Mouse (Mus musculus): ENCODE measurements around the gene Pfn1. TPM values are rescaled to one million over a fixed set of nuclear protein-coding genes. Genes with fewer than 3 reads are reported as not detected.

Pfn1 gene
- total and polyA plus RNA-seq, 2 experiments from 2014 or later, result 460 to 634 TPM

GRCm38 (mm10) chr11:70615516-70616093, 38.8 kb downstream of the Pfn1 start, which contains the start of gene 4930544D05Rik:
4930544D05Rik (plus strand) TSS chr11:70615848.
- peak within 1 kb of the TSS; percentile 35 for H3K9ac ChIP-seq (replicated peaks; ENCODE audit: low read length)
- ATAC-seq (0 out of 2 replicates have a peak, but pooled peaks have one; percentile 27), DNase-seq (ENCODE audit: low spot score) (peak; percentile 10)

GRCm38 (mm10) chr11:70615074-70615473, 39.4 kb downstream of the Pfn1 start:
- peak; percentile 42 for DNase-seq (ENCODE audit: low spot score)
- H3K9me3 ChIP-seq (ENCODE audit: low read length), result no peaks in the 10 kb centered on the region
- no peak overlapping the region for H3K27ac ChIP-seq
- peak overlapping the region; percentile 35 for H3K9ac ChIP-seq (replicated peaks; ENCODE audit: low read length)
- H3K4me1 ChIP-seq (ENCODE audit: insufficient read depth, low read length), result peaks cover 6% of the 10 kb centered on the region
- no peaks in the 10 kb centered on the region for H3K27me3 ChIP-seq (ENCODE audit: insufficient read depth, low read length)
- peak overlapping the region; percentile 54 for H3K4me2 ChIP-seq (ENCODE audit: low read depth, low read length)
- WGBS, result 5% methylated on average over 17 of the region's 17 CpGs
- H3K36me3 ChIP-seq (ENCODE audit: insufficient read depth, low read length), result peaks cover 27% of the 10 kb centered on the region
- peak; percentile 46; the same call in 1 of the 2 replicates for ATAC-seq
- peak overlapping the region; percentile 20 for H3K4me3 ChIP-seq (ENCODE audit: low read length)
- TF ChIP-seq CTCF (IDR thresholded peaks at IDR 0.05; ENCODE audit: low read depth), result peak; percentile 42

More at GRCm38 (mm10) chr11:70615516-70616093, 38.8 kb downstream of the Pfn1 start, which contains the start of gene 4930544D05Rik:
- Histone ChIP-seq H3K27me3 (ENCODE audit: insufficient read depth, low read length) (no peaks in the 10 kb centered on the region), H3K9me3 (ENCODE audit: low read length) (no peaks in the 10 kb centered on the region), H3K4me1 (ENCODE audit: insufficient read depth, low read length) (peaks cover 6% of the 10 kb centered on the region), H3K36me3 (ENCODE audit: insufficient read depth, low read length) (peaks cover 24% of the 10 kb centered on the region), H3K4me3 (ENCODE audit: low read length) (peak within 1 kb of the TSS; percentile 20), H3K27ac (no peak within 1 kb of the TSS), H3K4me2 (ENCODE audit: low read depth, low read length) (peak within 1 kb of the TSS; percentile 54)
- TF ChIP-seq CTCF (IDR thresholded peaks at IDR 0.05; ENCODE audit: low read depth), result no peak
- WGBS, result 20% methylated on average over 21 of the region's 21 CpGs

GRCm38 (mm10) chr11:70612505-70612904, 41.9 kb downstream of the Pfn1 start:
- ATAC-seq, result no peak
- Histone ChIP-seq H3K27ac (no peak overlapping the region), H3K9ac (replicated peaks; ENCODE audit: low read length) (no peak overlapping the region), H3K4me3 (ENCODE audit: low read length) (no peak overlapping the region), H3K4me2 (ENCODE audit: low read depth, low read length) (no peak overlapping the region), H3K9me3 (ENCODE audit: low read length) (no peaks in the 10 kb centered on the region), H3K27me3 (ENCODE audit: insufficient read depth, low read length) (no peaks in the 10 kb centered on the region), H3K36me3 (ENCODE audit: insufficient read depth, low read length) (peaks cover 43% of the 10 kb centered on the region), H3K4me1 (ENCODE audit: insufficient read depth, low read length) (peaks cover 6% of the 10 kb centered on the region)
- no peak for DNase-seq (ENCODE audit: low spot score)
- no peak for TF ChIP-seq CTCF (IDR thresholded peaks at IDR 0.05; ENCODE audit: low read depth)
- WGBS, result 79% methylated on average over 7 of the region's 7 CpGs

GRCm38 (mm10) chr11:70610752-70611151, 43.7 kb downstream of the Pfn1 start:
- no peak overlapping the region for H3K4me3 ChIP-seq (ENCODE audit: low read length)
- peaks cover 58% of the 10 kb centered on the region for H3K36me3 ChIP-seq (ENCODE audit: insufficient read depth, low read length)
- no peaks in the 10 kb centered on the region for H3K9me3 ChIP-seq (ENCODE audit: low read length)
- H3K4me2 ChIP-seq (ENCODE audit: low read depth, low read length), result no peak overlapping the region
- H3K27me3 ChIP-seq (ENCODE audit: insufficient read depth, low read length), result no peaks in the 10 kb centered on the region
- peak; percentile 37 for TF ChIP-seq CTCF (IDR thresholded peaks at IDR 0.05; ENCODE audit: low read depth)
- H3K27ac ChIP-seq, result no peak overlapping the region
- peak; percentile 10 for DNase-seq (ENCODE audit: low spot score)
- peaks cover 6% of the 10 kb centered on the region for H3K4me1 ChIP-seq (ENCODE audit: insufficient read depth, low read length)
- H3K9ac ChIP-seq (replicated peaks; ENCODE audit: low read length), result no peak overlapping the region
- ATAC-seq, result no peak
- WGBS, result 80% methylated on average over 4 of the region's 4 CpGs

GRCm38 (mm10) chr11:70608381-70609066, 45.9 kb downstream of the Pfn1 start:
- H3K4me1 ChIP-seq (ENCODE audit: insufficient read depth, low read length), result no peaks in the 10 kb centered on the region
- H3K4me2 ChIP-seq (ENCODE audit: low read depth, low read length), result no peak overlapping the region
- peaks cover 76% of the 10 kb centered on the region for H3K36me3 ChIP-seq (ENCODE audit: insufficient read depth, low read length)
- H3K27ac ChIP-seq, result no peak overlapping the region
- H3K9ac ChIP-seq (replicated peaks; ENCODE audit: low read length), result no peak overlapping the region
- H3K4me3 ChIP-seq (ENCODE audit: low read length), result no peak overlapping the region
- ATAC-seq (no peak), DNase-seq (ENCODE audit: low spot score) (peak; percentile 34)
- no peaks in the 10 kb centered on the region for H3K27me3 ChIP-seq (ENCODE audit: insufficient read depth, low read length)
- peak; percentile 49 for TF ChIP-seq CTCF (IDR thresholded peaks at IDR 0.05; ENCODE audit: low read depth)
- H3K9me3 ChIP-seq (ENCODE audit: low read length), result no peaks in the 10 kb centered on the region
- WGBS, result 84% methylated on average over 26 of the region's 26 CpGs

- ATAC-seq (no peak), DNase-seq (ENCODE audit: low spot score) (no peak)
- WGBS, result 92% methylated on average over 9 of the region's 9 CpGs
- Histone ChIP-seq H3K9ac (replicated peaks; ENCODE audit: low read length) (no peak overlapping the region), H3K4me2 (ENCODE audit: low read depth, low read length) (no peak overlapping the region), H3K27me3 (ENCODE audit: insufficient read depth, low read length) (no peaks in the 10 kb centered on the region), H3K4me1 (ENCODE audit: insufficient read depth, low read length) (no peaks in the 10 kb centered on the region), H3K36me3 (ENCODE audit: insufficient read depth, low read length) (peaks cover 72% of the 10 kb centered on the region), H3K4me3 (ENCODE audit: low read length) (no peak overlapping the region), H3K27ac (no peak overlapping the region), H3K9me3 (ENCODE audit: low read length) (no peaks in the 10 kb centered on the region)
- no peak for TF ChIP-seq CTCF (IDR thresholded peaks at IDR 0.05; ENCODE audit: low read depth)
Measured at GRCm38 (mm10) chr11:70607611-70608010, 46.8 kb downstream of the Pfn1 start.

GRCm38 (mm10) chr11:70606717-70607116, 47.7 kb downstream of the Pfn1 start:
- H3K27me3 ChIP-seq (ENCODE audit: insufficient read depth, low read length), result no peaks in the 10 kb centered on the region
- DNase-seq (ENCODE audit: low spot score), result no peak
- no peaks in the 10 kb centered on the region for H3K4me1 ChIP-seq (ENCODE audit: insufficient read depth, low read length)
- H3K9me3 ChIP-seq (ENCODE audit: low read length), result no peaks in the 10 kb centered on the region
- H3K9ac ChIP-seq (replicated peaks; ENCODE audit: low read length), result no peak overlapping the region
- peaks cover 71% of the 10 kb centered on the region for H3K36me3 ChIP-seq (ENCODE audit: insufficient read depth, low read length)
- no peak overlapping the region for H3K27ac ChIP-seq
- TF ChIP-seq CTCF (IDR thresholded peaks at IDR 0.05; ENCODE audit: low read depth), result no peak
- no peak overlapping the region for H3K4me2 ChIP-seq (ENCODE audit: low read depth, low read length)
- 73% methylated on average over 12 of the region's 12 CpGs for WGBS
- ATAC-seq, result no peak
- no peak overlapping the region for H3K4me3 ChIP-seq (ENCODE audit: low read length)

All from hindbrain, postnatal 0 days (tissue).